Mouse (Mus musculus): ENCODE measurements around the gene Usp43.

Gene Usp43

GRCm38 (mm10) chr11:67811535-67811934, 110.4 kb downstream of the Usp43 start:
- in situ Hi-C loops (cut with MboI, MseI), result no loop called here

- in situ Hi-C loops (cut with MboI, MseI), result no loop called here
These were observed 113.9 kb downstream of the Usp43 start for GRCm38 (mm10) chr11:67808051-67808450.

GRCm38 (mm10) chr11:67806832-67807597, 114.9 kb downstream of the Usp43 start:
- in situ Hi-C loops (cut with MboI, MseI), result no loop called here

- in situ Hi-C loops (cut with MboI, MseI), result no loop called here
These were observed 116.4 kb downstream of the Usp43 start for GRCm38 (mm10) chr11:67805538-67805937.

Data from T-helper 1 cell (primary cell).